Mouse (Mus musculus) cerebellum, adult 2 months (tissue): ENCODE measurements around the gene Trim24.

Experiments
- CTCF ChIP-seq: fragments of 200-500 bp; IDR thresholded peaks from 2 replicates; pipeline ENCODE4 v1.5.1; 2011; ENCODE audit warnings: low read depth, mild to moderate bottlenecking, control low read depth, low read length, moderate library complexity, borderline replicate concordance; ENCODE audit not compliant: insufficient read depth
- POLR2A ChIP-seq: fragments of 200-500 bp; IDR thresholded peaks from 2 replicates; pipeline ENCODE4 v1.6.1; 2011; ENCODE audit warnings: low read length, control low read depth, borderline replicate concordance; ENCODE audit not compliant: insufficient read depth

DNA sequence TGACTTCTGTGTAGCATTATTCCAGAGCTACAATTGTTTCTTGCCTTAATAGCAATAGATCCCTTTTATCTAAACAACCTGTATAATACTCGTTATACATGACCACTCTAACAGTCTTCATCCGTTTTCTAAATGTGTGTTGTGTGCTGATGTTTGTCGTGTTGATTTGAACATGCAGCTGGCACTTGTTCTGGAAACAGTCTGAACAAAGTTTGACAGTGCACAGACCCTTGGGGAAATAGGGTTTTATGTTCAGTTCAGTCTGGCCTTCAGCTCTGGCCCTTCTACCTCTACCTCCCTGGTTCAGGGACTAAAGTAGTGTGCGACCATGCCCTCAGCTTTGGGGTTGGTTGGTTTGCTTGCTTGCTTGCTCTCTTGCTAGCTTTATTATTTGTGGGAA, 96.8 kb downstream of the Trim24 start:
- no peak for TF ChIP-seq CTCF
- TF ChIP-seq POLR2A: no peak
